Mouse (Mus musculus): ENCODE data around the gene Tfcp2l1.

Tfcp2l1 gene

GRCm38 (mm10) chr1:118687726-118688125 is 60.0 kb downstream of the Tfcp2l1 start:
- no peak for DNase-seq (ENCODE audit: low read depth, low spot score)
- Histone ChIP-seq H3K36me3 (ENCODE audit: control insufficient read depth, insufficient read depth, low read length, poor library complexity, severe bottlenecking) (no peaks in the 10 kb centered on the region), H3K27me3 (ENCODE audit: control insufficient read depth, insufficient read depth, low read length, poor library complexity, severe bottlenecking) (no peaks in the 10 kb centered on the region)

- no peak for DNase-seq (ENCODE audit: low read depth, low spot score)
- no peaks in the 10 kb centered on the region for H3K36me3 ChIP-seq (ENCODE audit: control insufficient read depth, insufficient read depth, low read length, poor library complexity, severe bottlenecking)
- H3K27me3 ChIP-seq (ENCODE audit: control insufficient read depth, insufficient read depth, low read length, poor library complexity, severe bottlenecking), result no peaks in the 10 kb centered on the region
These were observed 62.1 kb downstream of the Tfcp2l1 start for GRCm38 (mm10) chr1:118689830-118690229.

- no peak for DNase-seq (ENCODE audit: low read depth, low spot score)
- Histone ChIP-seq H3K36me3 (ENCODE audit: control insufficient read depth, insufficient read depth, low read length, poor library complexity, severe bottlenecking) (no peaks in the 10 kb centered on the region), H3K27me3 (ENCODE audit: control insufficient read depth, insufficient read depth, low read length, poor library complexity, severe bottlenecking) (no peaks in the 10 kb centered on the region)
These were observed 66.7 kb downstream of the Tfcp2l1 start for GRCm38 (mm10) chr1:118694436-118694835.

GRCm38 (mm10) chr1:118697906-118698305 is 70.2 kb downstream of the Tfcp2l1 start:
- DNase-seq (ENCODE audit: low read depth, low spot score), result no peak
- Histone ChIP-seq H3K36me3 (ENCODE audit: control insufficient read depth, insufficient read depth, low read length, poor library complexity, severe bottlenecking) (no peaks in the 10 kb centered on the region), H3K27me3 (ENCODE audit: control insufficient read depth, insufficient read depth, low read length, poor library complexity, severe bottlenecking) (no peaks in the 10 kb centered on the region)

- Histone ChIP-seq H3K36me3 (ENCODE audit: control insufficient read depth, insufficient read depth, low read length, poor library complexity, severe bottlenecking) (no peaks in the 10 kb centered on the region), H3K27me3 (ENCODE audit: control insufficient read depth, insufficient read depth, low read length, poor library complexity, severe bottlenecking) (no peaks in the 10 kb centered on the region)
- DNase-seq (ENCODE audit: low read depth, low spot score), result no peak
These were observed 71.6 kb downstream of the Tfcp2l1 start for GRCm38 (mm10) chr1:118699118-118699890.

GRCm38 (mm10) chr1:118699961-118700360 is 72.2 kb downstream of the Tfcp2l1 start:
- H3K36me3 ChIP-seq (ENCODE audit: control insufficient read depth, insufficient read depth, low read length, poor library complexity, severe bottlenecking), result no peaks in the 10 kb centered on the region
- H3K27me3 ChIP-seq (ENCODE audit: control insufficient read depth, insufficient read depth, low read length, poor library complexity, severe bottlenecking), result no peaks in the 10 kb centered on the region

GRCm38 (mm10) chr1:118711606-118712005 is 83.9 kb downstream of the Tfcp2l1 start:
- Histone ChIP-seq H3K27me3 (ENCODE audit: control insufficient read depth, insufficient read depth, low read length, poor library complexity, severe bottlenecking) (no peaks in the 10 kb centered on the region), H3K36me3 (ENCODE audit: control insufficient read depth, insufficient read depth, low read length, poor library complexity, severe bottlenecking) (no peaks in the 10 kb centered on the region)
- no peak for DNase-seq (ENCODE audit: low read depth, low spot score)

More at GRCm38 (mm10) chr1:118699961-118700360, 72.2 kb downstream of the Tfcp2l1 start:
- no peak for DNase-seq (ENCODE audit: low read depth, low spot score)

- no peak for DNase-seq (ENCODE audit: low read depth, low spot score)
- no peaks in the 10 kb centered on the region for H3K27me3 ChIP-seq (ENCODE audit: control insufficient read depth, insufficient read depth, low read length, poor library complexity, severe bottlenecking)
- H3K36me3 ChIP-seq (ENCODE audit: control insufficient read depth, insufficient read depth, low read length, poor library complexity, severe bottlenecking), result no peaks in the 10 kb centered on the region
These were observed 88.5 kb downstream of the Tfcp2l1 start for GRCm38 (mm10) chr1:118716225-118716624.

- no peak for DNase-seq (ENCODE audit: low read depth, low spot score)
- Histone ChIP-seq H3K36me3 (ENCODE audit: control insufficient read depth, insufficient read depth, low read length, poor library complexity, severe bottlenecking) (no peaks in the 10 kb centered on the region), H3K27me3 (ENCODE audit: control insufficient read depth, insufficient read depth, low read length, poor library complexity, severe bottlenecking) (no peaks in the 10 kb centered on the region)
These were observed 90.3 kb downstream of the Tfcp2l1 start for GRCm38 (mm10) chr1:118718055-118718454.

GRCm38 (mm10) chr1:118719699-118720098 is 92.0 kb downstream of the Tfcp2l1 start:
- H3K27me3 ChIP-seq (ENCODE audit: control insufficient read depth, insufficient read depth, low read length, poor library complexity, severe bottlenecking), result no peaks in the 10 kb centered on the region
- DNase-seq (ENCODE audit: low read depth, low spot score), result no peak

GRCm38 (mm10) chr1:118720474-118721095 is 92.8 kb downstream of the Tfcp2l1 start:
- DNase-seq (ENCODE audit: low read depth, low spot score), result no peak
- Histone ChIP-seq H3K27me3 (ENCODE audit: control insufficient read depth, insufficient read depth, low read length, poor library complexity, severe bottlenecking) (no peaks in the 10 kb centered on the region), H3K36me3 (ENCODE audit: control insufficient read depth, insufficient read depth, low read length, poor library complexity, severe bottlenecking) (no peaks in the 10 kb centered on the region)

More at GRCm38 (mm10) chr1:118719699-118720098, 92.0 kb downstream of the Tfcp2l1 start:
- H3K36me3 ChIP-seq (ENCODE audit: control insufficient read depth, insufficient read depth, low read length, poor library complexity, severe bottlenecking), result no peaks in the 10 kb centered on the region

- Histone ChIP-seq H3K36me3 (ENCODE audit: control insufficient read depth, insufficient read depth, low read length, poor library complexity, severe bottlenecking) (no peaks in the 10 kb centered on the region), H3K27me3 (ENCODE audit: control insufficient read depth, insufficient read depth, low read length, poor library complexity, severe bottlenecking) (no peaks in the 10 kb centered on the region)
- no peak for DNase-seq (ENCODE audit: low read depth, low spot score)
These were observed 99.3 kb downstream of the Tfcp2l1 start for GRCm38 (mm10) chr1:118727075-118727474.

GRCm38 (mm10) chr1:118728796-118729195 is 101.1 kb downstream of the Tfcp2l1 start:
- DNase-seq (ENCODE audit: low read depth, low spot score), result no peak
- H3K36me3 ChIP-seq (ENCODE audit: control insufficient read depth, insufficient read depth, low read length, poor library complexity, severe bottlenecking), result no peaks in the 10 kb centered on the region

More at GRCm38 (mm10) chr1:118728796-118729195, 101.1 kb downstream of the Tfcp2l1 start:
- H3K27me3 ChIP-seq (ENCODE audit: control insufficient read depth, insufficient read depth, low read length, poor library complexity, severe bottlenecking), result no peaks in the 10 kb centered on the region

Data from splenic B cell, adult 2 months (primary cell).